ENCODE assay signal across 13 mouse cellular contexts in genomic region chr1:13513761-13514160, GRCm38 (mm10).
A peak's percentile ranks its signal among the peaks of the same experiment; 100 is the strongest.
DNase-seq lines count a peak whose midpoint lies in the region; ATAC-seq and TF ChIP-seq lines count a peak whose summit lies in the region.
"Had no signal": no experiment of that assay in that cellular context is flagged by ENCODE, and none has a peak within 500 bp of the region (broad histone marks: within the 10 kb centered on the region; RNA-seq: fewer than 3 reads in every experiment).

No protein-coding gene starts in this region.

- DNase-seq in heart, adult 11 months, result peak; percentile 81
- DNase-seq in heart, postnatal 10 days, result no peak
- DNase-seq in splenic B cell, adult 2 months (ENCODE audit: low read depth, low spot score), result peak; percentile 74
- DNase-seq in cerebellum, adult 11-12 months, result no peak
- DNase-seq in adrenal gland, postnatal 10 days, result no peak
- DNase-seq in frontal cortex, postnatal 10 days (ENCODE audit: low spot score in 2 of 2), result no peak
- DNase-seq: adrenal gland, adult 8-10 months; cerebellum, postnatal 25 days had no signal

- H3K27me3 ChIP-seq in liver, embryonic 16.5 days (ENCODE audit: control insufficient read depth, insufficient read depth, low read depth, low read length), result no peaks in the 10 kb centered on the region
- no peaks in the 10 kb centered on the region for H3K27me3 ChIP-seq in splenic B cell, adult 2 months (ENCODE audit: control insufficient read depth, insufficient read depth, low read length, poor library complexity, severe bottlenecking)
- H3K27me3 ChIP-seq: limb, embryonic 12.5 days had no signal

- no peak for TF ChIP-seq POLR2A in bone marrow, adult 2 months (IDR thresholded peaks at IDR 0.05; ENCODE audit: borderline replicate concordance, control insufficient read depth, low read depth, low read length)

- no peak overlapping the region for H3K9ac ChIP-seq in liver, embryonic 16.5 days (ENCODE audit: low read depth, low read length)
- H3K9ac ChIP-seq: limb, embryonic 12.5 days had no signal

- no peak for TF ChIP-seq CTCF in bone marrow, adult 2 months (IDR thresholded peaks at IDR 0.05; ENCODE audit: control insufficient read depth, insufficient read depth, low read length)

- H3K4me3 ChIP-seq in bone marrow, adult 2 months (replicated peaks; ENCODE audit: control insufficient read depth, low read depth, low read length), result peak overlapping the region; percentile 59
- H3K4me3 ChIP-seq in liver, embryonic 16.5 days (ENCODE audit: low read depth, low read length), result peak overlapping the region; percentile 19
- H3K4me3 ChIP-seq: limb, embryonic 12.5 days; midbrain, embryonic 10.5 days had no signal

- no peaks in the 10 kb centered on the region for H3K4me1 ChIP-seq in bone marrow, adult 2 months (ENCODE audit: control insufficient read depth, insufficient read depth, low read length)
- H3K4me1 ChIP-seq in liver, embryonic 16.5 days (ENCODE audit: control insufficient read depth, low read depth, low read length), result no peaks in the 10 kb centered on the region
- H3K4me1 ChIP-seq: limb, embryonic 12.5 days; midbrain, embryonic 10.5 days had no signal

- peak overlapping the region; percentile 34; the same call in 1 of the 2 replicates for H3K4me2 ChIP-seq in liver, embryonic 16.5 days (ENCODE audit: low read depth, low read length)
- H3K4me2 ChIP-seq: limb, embryonic 12.5 days had no signal

- no peaks in the 10 kb centered on the region for H3K36me3 ChIP-seq in liver, embryonic 16.5 days (ENCODE audit: control insufficient read depth, insufficient read depth)
- H3K36me3 ChIP-seq in splenic B cell, adult 2 months (ENCODE audit: control insufficient read depth, insufficient read depth, low read length, poor library complexity, severe bottlenecking), result no peaks in the 10 kb centered on the region
- H3K36me3 ChIP-seq: limb, embryonic 12.5 days; midbrain, embryonic 10.5 days had no signal

- no peaks in the 10 kb centered on the region for H3K9me3 ChIP-seq in liver, embryonic 16.5 days (replicated peaks; ENCODE audit: control insufficient read depth, low read length)
- H3K9me3 ChIP-seq: limb, embryonic 12.5 days had no signal

- 8% methylated on average over 11 of the region's 11 CpGs for WGBS in bone marrow, adult 2 months
- WGBS in liver, embryonic 16.5 days (ENCODE audit: insufficient replicate concordance), result 30% methylated on average over 11 of the region's 11 CpGs

- ATAC-seq in liver, embryonic 16.5 days (ENCODE audit: low read depth), result 0 out of 2 replicates have a peak, but pooled peaks have one; percentile 16
- ATAC-seq: hindbrain, postnatal 0 days had no signal

- intact Hi-C loops in heart, postnatal 10 days (cut with DNase I), result no loop called here

- H3K27ac ChIP-seq in bone marrow, adult 2 months (ENCODE audit: control insufficient read depth, insufficient read depth, low read depth, low read length, poor library complexity), result no peak overlapping the region
- H3K27ac ChIP-seq in liver, embryonic 16.5 days (ENCODE audit: low read length), result no peak overlapping the region
- H3K27ac ChIP-seq: hindbrain, postnatal 0 days; limb, embryonic 12.5 days; midbrain, embryonic 10.5 days had no signal

Comparison
In these comparisons a context has a peak if more than half of its experiments do, and no peak if none do; other contexts are left out.
1. DNase-seq: peak in heart, adult 11 months (single experiment) and splenic B cell, adult 2 months (single experiment); none in heart, postnatal 10 days (0 of 2), cerebellum, adult 11-12 months (single experiment), adrenal gland, postnatal 10 days (single experiment) and frontal cortex, postnatal 10 days (0 of 2).